Mouse (Mus musculus) gonadal fat pad, adult 2 months (tissue): ENCODE results near the gene Pard3. TPM values are rescaled to one million over a fixed set of nuclear protein-coding genes. Genes with fewer than 3 reads are reported as not detected.

Experiments used
- DNase-seq: peaks from one replicate; pipeline ENCODE4 v3.0.0-alpha.2; 2012; ENCODE audit warnings: low read depth
- polyA plus RNA-seq: library from polyadenylated mRNA; depleted of rRNA; stranded (reverse); fragments of >200 nt; gene quantifications from 2 replicates; pipeline ENCODE4 v1.2.3, GENCODE M21; 2012

Pard3 gene
- polyA plus RNA-seq, 1 experiment: 31.5 TPM

GRCm38 (mm10) chr8:127552161-127552595 lies 488.5 kb downstream of the Pard3 start:
- DNase-seq: no peak

- no peak for DNase-seq
Observed at GRCm38 (mm10) chr8:127552836-127553235, 489.1 kb downstream of the Pard3 start.

DNA sequence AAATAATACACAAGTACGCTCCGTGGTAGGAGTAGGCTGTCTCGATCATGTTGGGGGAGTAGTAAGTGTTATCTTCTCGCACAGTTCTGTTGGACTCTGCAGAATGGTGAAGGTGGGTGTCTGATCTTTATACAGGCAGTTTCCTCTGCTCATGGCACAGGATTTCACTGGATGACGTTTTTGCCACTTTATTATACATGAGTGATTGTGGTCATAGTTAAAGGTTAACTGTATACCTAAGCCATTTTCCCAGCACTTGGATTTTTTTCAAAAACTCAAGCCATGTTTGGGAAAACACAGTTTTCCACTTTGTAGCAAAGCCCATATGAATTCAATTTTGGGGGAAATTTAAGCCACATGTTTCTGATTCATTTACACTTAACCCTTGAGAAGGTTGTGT lies 489.9 kb downstream of the Pard3 start:
- DNase-seq: no peak

- DNase-seq: no peak
Observed at GRCm38 (mm10) chr8:127555795-127556194, 492.1 kb downstream of the Pard3 start.

GRCm38 (mm10) chr8:127556964-127557363 lies 493.3 kb downstream of the Pard3 start:
- DNase-seq: no peak

GRCm38 (mm10) chr8:127557566-127557965 lies 493.9 kb downstream of the Pard3 start:
- DNase-seq: no peak

DNA sequence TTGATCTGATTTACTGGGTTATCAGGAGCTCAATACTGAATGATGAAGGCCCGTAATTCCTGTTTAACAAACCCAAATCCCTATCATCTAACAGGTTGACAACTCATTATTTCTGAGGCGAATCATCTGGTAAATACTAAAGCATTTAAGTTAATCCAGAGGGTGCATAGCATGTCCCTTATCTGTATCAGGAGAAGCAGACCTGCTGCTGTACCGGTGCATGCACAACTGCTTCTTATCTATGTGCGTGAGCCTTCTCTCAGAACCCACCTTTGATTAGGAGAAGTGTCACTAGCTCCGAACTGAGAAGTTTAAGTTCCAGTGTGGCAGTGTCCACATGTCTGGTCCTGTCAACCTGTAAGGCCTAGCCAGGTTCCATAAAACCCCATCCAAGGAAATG lies 499.9 kb downstream of the Pard3 start:
- no peak for DNase-seq

DNA sequence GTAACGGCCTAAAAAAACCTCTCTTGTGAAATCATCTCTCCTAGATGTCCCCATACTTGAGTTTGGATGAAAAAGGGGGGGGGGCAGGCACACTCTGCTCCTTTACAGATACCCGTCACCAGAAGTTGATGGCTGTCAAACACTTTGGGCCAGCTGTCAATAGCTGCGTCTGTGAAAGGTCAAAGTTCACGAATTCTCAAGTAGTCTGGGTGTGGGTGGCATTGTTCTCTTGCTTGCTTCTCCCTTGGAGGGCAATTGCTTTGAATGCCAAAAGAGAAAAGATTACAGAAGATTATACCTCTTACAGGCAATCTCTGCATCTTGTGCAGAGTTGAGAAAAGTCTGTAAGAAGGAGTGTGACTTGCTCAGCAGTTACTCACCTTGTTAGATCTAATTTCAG lies 500.7 kb downstream of the Pard3 start:
- DNase-seq: peak; percentile 69

DNA sequence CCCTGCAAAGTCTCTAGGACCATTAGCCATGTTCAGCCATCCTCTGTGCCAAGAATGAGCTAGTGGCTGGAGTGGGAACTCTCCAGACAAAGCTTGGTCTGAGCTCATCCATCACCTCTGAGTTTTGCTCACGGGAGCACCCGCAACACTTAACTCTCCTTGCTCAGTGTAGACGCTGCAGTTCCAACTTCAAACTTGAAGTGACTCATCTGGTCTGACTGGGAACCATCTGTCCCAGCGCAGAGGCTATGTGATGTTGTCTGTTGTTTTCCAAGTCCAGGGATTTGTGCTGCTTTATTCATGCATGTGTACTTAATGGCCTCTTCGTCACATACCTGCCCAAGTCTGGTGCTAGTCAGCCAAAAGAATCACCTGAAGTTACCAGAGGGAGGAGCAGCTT lies 505.5 kb downstream of the Pard3 start:
- no peak for DNase-seq

- no peak for DNase-seq
Observed at GRCm38 (mm10) chr8:127570527-127570926, 506.8 kb downstream of the Pard3 start.

DNA sequence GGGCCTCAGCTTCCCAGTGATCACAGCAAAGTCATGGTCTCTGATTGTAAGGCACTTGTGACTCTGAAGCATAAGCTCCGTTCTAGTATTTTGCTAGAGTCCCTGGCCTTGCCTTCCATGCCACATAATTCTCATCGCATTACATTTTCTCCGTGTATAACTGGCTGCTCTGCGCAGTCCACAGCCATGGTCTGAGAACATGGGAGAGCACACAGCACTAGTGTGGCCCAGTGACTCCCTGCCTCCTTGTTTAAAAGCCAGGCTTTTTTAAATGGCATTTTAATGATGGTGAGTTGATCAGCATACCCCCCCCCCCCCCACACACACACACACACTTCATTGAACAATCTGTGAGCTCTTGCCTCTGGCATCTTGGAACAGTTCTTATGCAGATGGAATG lies 508.8 kb downstream of the Pard3 start:
- no peak for DNase-seq

- DNase-seq: no peak
Observed at GRCm38 (mm10) chr8:127576657-127577056, 513.0 kb downstream of the Pard3 start.

DNA sequence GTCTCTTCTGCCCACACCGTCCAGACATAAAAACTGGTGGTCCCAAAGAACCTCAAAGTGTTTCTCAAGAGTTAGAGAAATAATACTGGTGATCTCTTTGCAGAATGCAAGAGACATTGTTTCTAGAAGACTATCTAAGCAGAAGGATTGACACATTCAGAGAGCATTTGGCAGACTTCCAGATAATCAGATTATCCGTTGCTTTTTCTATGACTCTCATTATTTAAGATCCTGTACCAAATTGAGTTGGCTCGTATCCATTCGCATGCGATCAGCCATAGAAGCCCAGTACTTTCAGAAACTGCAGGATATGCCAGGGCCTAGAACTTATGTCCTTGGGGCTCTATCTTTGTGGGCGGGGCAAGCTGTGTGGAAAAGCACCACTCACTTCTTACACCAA lies 514.0 kb downstream of the Pard3 start:
- no peak for DNase-seq

DNA sequence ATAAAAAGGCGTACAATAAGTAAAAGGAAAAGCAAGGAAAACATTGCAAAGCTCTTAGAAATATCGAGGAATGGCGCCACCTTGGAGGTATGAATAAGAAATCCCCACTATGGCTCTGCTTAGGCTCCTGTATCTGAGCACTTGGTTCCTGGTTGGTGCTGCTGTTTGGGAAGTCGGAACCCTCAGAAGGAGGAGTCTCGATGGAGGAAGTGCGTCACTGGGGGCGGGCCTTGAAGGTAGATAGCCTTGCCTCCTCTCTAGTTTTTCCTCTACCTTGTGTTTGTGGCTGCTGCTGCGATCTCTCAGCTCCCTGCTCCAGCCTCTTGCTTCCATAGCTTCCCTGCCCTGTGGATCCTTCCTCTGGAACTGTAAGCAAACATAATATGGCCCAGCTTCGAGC lies 515.7 kb downstream of the Pard3 start:
- DNase-seq: no peak

DNA sequence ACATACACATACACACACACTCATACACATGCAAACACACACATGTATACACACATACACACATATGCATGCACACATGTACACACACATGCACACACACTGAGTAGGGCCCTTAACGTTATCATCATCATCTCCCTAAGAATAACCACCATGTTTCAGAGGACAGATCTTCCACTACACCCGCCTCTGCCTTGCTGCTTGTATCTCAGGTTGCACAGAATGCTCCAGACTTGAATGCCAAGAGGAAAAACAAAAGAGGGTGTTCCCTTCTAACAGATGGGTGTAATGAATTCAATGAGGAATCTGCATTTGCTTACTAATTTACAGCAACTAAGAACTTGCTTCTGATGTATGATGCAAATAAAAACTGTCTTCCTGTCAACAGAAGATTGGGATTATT lies 519.7 kb downstream of the Pard3 start:
- DNase-seq: no peak

- no peak for DNase-seq
Observed at GRCm38 (mm10) chr8:127585618-127586017, 521.9 kb downstream of the Pard3 start.

DNA sequence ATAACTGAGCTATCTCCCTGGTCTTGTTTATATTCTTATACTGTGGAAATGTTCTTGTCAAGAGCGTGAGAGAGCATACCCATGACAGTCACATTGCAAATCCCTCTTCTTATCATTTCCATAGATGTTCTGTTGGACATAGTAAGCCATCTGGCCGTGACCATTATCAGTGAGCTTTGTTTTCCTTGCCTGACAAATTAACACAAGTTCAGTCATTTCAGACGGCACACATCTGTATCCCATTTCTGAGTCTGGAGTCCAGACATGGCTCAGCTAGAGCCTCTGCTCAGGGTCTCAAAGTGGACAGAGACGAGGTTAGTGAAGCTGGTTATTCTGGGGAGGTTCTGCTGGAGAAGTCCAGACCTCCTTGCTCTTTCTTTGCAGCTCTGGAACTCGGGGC lies 523.0 kb downstream of the Pard3 start:
- no peak for DNase-seq

DNA sequence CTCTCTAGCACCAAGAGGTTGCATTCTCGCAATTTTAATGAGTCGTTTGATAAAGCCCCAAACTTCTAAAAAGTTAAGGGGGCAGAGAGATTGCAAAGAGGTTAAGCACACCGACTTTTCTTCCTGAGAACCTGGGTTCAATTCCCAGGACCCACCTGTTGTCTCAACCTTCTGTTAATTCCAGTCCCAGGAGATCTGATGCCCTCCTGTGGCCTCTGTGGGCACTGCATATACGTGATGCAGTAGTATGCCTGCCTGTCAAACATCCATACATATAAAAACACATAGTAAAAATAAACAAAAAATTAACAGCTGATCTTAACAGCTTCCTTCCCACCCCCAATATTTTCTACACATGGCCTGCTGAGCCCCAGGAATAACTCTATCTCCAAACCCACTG lies 524.6 kb downstream of the Pard3 start:
- DNase-seq: no peak

GRCm38 (mm10) chr8:127589291-127589690 lies 525.6 kb downstream of the Pard3 start:
- DNase-seq: no peak

DNA sequence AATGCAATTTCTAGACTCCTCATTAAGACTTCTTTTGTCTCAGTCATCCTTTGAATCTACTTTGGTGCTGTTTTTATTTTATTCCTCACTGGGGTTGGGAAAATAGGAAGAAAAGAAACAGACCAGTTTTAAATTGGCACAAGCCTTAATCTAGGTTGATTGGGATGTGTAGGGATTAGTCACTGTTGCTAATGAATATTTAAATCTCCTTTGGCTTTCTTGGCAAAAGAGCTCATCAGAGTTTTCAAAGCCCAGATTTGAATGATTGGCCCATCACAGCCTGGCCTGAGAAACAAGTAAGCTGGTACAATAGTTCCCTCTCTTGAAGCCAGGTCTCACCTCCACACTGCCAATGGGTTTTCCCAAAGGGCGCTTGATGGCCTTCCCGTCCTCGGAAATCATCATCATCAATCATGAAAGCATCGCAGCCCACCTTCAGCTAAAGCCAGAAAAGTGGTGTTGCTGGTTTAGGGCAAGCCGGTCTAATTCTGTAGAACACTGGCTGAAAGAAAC lies 527.0 kb downstream of the Pard3 start:
- no peak for DNase-seq

DNA sequence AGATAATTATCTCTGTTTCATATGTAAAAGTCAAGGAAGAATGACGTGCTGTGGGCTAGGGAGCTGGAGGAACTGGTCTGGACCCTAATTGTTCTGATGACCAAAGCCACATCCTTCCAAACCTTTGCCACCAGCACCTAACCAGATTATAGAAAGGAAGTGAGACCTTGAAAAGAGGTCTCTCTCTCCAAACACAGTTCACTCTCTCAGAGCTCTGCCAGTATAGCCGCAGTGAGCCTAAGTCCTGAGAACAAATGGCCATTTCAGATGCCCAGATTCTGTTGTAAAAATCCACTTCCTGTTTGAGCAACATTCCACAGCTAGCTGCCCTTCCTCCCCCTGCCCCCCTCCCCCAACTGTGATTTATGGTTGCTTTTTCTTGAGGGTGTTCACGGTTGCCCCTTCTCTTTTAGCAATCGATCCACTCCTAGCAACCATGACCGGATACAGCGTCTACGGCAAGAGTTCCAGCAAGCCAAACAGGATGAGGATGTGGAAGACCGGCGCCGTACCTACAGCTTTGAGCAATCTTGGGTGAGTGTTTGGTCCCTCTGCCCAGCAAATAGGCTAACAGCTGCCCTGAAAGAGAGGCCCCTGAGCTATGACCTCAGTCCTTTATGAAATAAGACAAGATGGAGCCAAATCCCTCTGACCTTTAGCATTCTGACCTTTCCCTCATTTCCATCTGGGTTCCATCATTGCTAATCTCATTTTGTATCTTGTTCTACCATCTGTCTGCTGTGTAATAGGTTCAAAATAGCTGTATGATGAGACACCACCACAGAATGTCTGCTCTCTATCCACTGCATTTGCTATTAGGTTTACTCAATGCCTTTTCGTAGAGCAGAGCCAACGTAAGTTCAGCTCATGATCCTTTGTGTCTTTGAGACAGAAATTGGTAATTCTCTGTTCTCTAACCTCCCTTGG lies 529.2 kb downstream of the Pard3 start:
- DNase-seq: no peak

DNA sequence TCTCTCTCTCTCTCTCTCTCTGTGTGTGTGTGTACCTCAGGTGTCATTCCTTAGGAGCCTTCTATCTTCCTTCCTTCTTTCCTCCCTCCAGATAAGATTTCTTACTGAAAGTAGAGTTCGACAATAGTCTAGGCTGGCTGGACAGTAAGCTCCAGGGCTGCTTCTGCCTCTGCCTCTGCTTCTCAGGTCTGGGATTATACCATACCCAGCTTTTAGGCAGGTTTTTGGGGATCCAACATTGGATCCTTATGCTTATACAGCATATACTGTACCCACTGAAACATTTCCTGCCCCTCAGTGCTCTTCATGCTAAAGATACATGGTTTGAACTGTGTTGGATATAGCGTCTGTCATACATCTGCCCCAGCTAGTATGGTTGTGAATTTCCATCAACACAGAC lies 536.9 kb downstream of the Pard3 start:
- no peak for DNase-seq

DNA sequence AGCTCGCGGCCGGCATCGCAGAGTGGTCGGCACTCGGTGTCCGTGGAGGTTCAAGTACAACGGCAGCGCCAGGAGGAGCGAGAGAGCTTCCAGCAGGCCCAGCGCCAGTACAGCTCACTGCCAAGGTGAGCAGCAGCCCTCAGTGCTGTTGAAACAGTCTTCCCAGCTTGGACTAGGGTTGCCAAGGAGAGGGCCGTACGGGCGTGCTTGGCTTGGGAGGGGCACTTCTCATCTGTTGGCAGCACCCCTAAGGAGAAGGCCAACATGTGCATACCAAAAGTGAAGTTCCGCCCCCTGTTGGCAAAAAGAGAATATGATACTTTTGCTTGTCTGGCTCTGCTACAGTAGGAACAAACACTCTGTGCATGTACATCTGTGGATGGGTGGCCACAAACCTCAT lies 539.4 kb downstream of the Pard3 start:
- DNase-seq: peak; percentile 12
